Mouse (Mus musculus): ENCODE data around the gene Hcn4.

The Hcn4 gene

DNA sequence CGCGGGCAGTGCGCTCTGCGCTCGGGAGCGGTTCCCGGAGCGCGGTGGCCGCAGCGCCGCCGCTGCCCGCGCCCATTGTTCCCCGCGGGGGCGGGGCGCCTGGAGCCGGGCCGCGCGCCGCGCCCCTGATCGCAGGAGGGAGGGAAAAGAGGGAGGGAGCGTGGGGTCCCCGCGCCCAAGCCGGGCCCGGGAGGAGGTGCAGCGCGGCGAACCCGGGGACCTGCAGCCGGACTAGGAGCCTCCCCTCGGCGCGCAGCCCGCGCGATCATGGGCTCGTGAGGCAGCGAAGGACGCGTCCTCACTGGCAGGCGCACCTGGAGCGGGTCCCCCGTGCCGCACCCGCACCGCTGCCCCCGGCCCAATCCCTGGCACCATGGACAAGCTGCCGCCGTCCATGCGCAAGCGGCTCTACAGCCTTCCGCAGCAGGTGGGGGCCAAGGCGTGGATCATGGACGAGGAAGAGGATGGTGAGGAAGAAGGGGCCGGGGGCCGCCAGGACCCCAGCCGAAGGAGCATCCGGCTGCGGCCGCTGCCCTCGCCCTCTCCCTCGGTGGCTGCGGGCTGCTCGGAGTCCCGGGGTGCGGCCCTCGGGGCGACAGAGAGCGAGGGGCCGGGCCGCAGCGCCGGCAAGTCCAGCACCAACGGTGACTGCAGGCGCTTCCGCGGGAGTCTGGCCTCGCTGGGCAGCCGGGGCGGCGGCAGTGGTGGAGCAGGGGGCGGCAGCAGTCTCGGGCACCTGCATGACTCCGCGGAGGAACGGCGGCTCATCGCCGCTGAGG is at the start of gene Hcn4:
Gene Hcn4 (plus strand): TSS at position 274 of the 779 bp plus-strand sequence.
- no peak for DNase-seq (ENCODE audit: low spot score in 2 of 2)

GRCm38 (mm10) chr9:58774761-58775160 is 48.5 kb upstream of the Hcn4 start:
- no peak for DNase-seq (ENCODE audit: low spot score in 2 of 2)

GRCm38 (mm10) chr9:58775363-58775762 is 47.8 kb upstream of the Hcn4 start:
- no peak for DNase-seq (ENCODE audit: low spot score in 2 of 2)

DNA sequence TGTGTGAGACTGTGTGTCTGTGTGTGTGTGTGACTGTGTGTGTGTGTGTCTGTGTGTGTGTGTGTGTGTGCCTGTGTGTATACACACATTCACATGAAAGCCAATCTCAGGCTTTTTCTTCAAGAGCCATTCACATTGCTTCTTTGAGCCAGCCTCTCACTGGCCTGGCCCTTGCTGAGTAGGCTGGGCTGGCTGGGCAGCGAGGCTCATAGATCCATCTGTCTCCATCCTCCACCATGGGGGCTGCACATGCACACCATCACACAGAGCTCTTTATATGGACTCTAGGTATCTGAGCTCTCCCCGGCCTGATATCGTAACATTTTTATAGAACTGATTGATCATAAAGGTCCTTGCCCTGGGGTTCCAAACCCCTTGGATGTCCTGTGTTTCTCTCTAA is 33.7 kb upstream of the Hcn4 start:
- DNase-seq (ENCODE audit: low spot score in 2 of 2), result no peak

DNA sequence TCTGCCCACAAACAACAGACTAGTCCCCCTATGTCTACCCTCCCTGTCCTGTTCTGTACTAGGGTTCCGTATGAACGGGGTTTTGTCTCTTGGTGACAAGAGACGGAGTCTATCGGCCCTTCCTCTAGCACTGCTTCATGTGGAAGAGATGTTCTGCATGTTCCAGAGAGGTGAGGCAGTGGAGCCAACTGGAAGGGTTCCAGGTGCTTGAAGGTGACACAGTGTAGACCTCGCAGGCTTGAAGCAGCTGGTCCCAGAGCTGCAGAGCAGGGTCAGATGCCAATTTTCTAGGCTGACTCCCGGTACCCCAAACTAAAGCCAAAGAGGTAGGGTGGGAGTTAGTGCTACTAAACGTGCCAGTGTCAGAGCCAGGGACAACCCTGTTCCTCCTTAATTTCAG is 25.1 kb upstream of the Hcn4 start:
- no peak for DNase-seq (ENCODE audit: low spot score in 2 of 2)

DNA sequence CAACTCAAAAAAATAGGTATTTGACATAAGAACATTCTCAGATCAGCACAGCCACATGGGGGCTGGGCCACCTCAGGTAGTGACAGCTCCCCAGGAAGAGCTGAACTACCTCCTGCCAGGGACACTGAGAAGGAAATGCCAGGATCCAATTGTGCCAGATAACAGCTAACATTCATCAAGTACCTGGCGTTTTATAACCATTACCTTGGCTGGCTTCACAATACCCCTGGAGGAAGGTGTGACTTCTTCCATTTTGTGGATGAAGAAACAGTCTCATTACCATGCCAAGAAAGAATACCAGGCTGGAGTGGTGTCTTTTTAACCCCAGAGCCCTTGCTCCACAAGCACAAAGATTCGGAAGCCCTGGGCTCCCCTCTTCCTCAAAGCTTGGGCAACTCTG is 21.8 kb upstream of the Hcn4 start:
- DNase-seq (ENCODE audit: low spot score in 2 of 2), result no peak

DNA sequence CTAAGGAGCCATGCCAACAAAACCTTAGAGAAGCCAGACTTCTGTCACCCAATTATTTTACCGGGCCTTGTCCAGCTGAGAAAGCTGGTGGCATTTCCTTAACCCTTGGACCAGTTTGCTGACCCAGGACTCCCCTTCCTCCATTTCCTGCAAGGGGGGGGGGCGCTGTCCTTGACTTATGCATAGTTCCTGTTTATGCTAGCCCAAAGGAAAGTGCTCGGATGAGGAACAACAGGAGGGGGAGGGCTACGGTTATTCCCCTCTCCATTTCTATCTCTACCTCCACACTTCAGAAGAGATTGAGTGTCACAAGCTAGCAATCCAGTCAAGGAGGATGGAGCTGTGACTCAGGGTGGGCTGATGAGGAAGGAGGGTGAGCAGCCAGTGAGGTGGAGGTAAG is 20.9 kb upstream of the Hcn4 start:
- no peak for DNase-seq (ENCODE audit: low spot score in 2 of 2)

- DNase-seq (ENCODE audit: low spot score in 2 of 2), result no peak
Observed at GRCm38 (mm10) chr9:58802802-58803201, 20.4 kb upstream of the Hcn4 start.

- DNase-seq (ENCODE audit: low spot score in 2 of 2), result no peak
Observed at GRCm38 (mm10) chr9:58805601-58806318, 17.5 kb upstream of the Hcn4 start.

DNA sequence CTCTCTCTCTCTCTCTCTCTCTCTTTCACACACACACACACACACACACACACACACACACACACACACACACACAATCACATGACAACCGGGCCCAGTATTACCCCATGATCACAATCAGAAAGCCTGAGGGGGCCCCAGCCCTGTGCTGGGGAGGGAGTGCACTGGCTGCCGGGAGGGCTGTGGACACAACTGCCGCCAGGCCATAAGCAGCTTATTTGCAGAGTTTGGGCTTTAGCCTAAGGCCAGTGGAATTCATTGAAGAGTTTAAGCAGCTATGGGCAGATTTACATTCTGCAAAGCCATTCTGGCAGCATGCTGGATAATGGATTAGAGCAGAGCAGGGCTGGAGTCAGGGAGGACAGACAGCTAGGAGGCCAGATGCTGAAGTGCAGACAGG is 12.0 kb upstream of the Hcn4 start:
- DNase-seq (ENCODE audit: low spot score in 2 of 2), result no peak

DNA sequence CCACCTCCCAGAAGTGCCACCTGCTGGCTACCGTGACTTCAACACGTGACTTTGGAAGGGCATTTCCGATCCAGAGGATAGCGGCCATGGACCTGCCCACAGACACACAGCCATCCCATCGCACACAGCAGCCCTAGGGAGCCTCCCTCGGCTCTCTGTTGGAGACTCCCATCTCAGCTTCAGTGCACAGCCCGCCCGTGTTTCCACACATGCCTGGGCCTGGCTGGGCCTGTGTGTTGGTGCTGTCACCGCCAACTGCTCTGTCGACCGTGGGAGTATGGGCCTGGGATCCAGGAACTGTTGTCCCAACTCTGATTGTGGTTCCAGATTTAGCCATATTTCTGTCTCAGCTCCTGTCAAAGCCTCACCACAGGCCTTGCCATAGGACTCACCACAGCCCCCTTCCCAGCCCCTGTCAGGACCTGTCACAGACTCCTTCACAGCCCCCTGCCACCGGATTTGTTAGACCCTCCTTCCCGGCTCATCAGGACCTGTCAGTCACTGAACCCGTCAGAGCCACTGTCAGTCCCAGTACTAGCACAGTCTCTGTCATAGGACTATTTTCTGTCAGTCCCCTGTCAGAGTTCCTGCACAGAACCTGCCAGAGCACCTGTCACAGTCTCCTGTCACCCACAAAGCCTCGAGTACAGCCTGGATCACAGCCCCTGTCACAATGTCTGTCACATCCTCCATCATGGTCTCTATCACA is 7.5 kb upstream of the Hcn4 start:
- peak in 1 of 2 experiments; percentile 36 for DNase-seq (ENCODE audit: low spot score in 2 of 2)

DNA sequence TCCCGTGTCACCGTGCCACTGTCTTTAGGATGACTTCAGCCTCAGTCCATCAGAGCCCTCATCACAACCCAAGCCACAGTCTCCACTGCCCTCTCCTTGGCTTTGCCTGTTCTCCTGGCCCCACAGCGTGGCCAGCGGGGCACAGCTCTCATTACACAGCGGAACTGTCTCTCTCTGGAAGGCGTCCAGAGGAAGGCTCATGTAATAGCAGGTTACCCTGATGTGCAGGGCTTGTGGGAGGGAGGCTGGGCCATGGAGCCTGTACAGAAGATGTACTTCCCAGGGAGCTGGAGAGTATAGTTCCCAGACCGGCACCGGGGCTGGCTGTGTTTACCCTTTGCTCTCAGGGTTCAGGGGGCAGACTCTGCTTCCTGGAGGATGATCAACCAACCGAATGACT is 6.8 kb upstream of the Hcn4 start:
- no peak for DNase-seq (ENCODE audit: low spot score in 2 of 2)

- DNase-seq (ENCODE audit: low spot score in 2 of 2), result no peak
Observed at GRCm38 (mm10) chr9:58817676-58818075, 5.5 kb upstream of the Hcn4 start.

DNA sequence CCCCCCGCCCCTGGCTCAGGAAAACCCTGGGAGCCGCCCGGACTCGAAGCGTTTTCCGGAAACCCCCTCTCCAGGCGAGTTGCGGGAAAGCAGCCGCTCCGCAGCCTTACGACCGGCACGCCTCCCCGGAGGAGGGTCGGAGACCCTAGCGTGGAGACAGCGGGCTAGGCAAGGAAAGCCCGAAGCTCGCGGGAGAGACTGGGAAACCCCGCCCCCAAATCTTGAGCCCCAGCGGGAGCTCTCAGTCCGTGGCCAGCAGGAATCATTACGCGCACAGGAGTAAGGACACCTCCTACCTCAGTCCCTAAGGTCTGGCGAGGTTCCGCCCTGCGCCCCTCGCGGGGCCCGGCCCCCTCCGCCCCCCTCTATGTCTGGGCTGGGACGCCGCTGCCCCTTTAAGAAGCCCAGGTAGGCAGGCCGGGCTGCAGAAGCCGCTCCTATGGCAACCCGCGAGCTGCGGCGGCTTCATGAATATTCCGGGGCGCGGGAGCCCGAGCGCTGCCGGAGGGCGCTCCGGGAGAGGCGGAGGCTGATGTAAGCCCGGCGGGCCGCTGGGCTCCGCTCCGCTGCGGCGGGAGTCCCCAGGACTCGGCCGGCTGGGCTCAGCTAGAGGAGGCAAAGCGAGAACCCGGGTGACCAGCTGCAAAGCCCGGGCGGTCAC is 651 bp upstream of the Hcn4 start:
- peak; percentile 42 to 72 for DNase-seq (ENCODE audit: low spot score in 2 of 2)

DNA sequence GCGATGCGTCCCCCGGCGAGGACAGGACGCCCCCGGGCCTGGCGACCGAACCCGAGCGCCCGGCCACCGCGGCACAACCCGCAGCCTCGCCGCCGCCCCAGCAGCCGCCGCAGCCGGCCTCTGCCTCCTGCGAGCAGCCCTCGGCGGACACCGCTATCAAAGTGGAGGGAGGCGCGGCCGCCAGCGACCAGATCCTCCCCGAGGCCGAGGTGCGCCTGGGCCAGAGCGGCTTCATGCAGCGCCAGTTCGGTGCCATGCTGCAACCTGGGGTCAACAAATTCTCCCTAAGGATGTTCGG is 655 bp downstream of the Hcn4 start:
- no peak for DNase-seq (ENCODE audit: low spot score in 2 of 2)

DNA sequence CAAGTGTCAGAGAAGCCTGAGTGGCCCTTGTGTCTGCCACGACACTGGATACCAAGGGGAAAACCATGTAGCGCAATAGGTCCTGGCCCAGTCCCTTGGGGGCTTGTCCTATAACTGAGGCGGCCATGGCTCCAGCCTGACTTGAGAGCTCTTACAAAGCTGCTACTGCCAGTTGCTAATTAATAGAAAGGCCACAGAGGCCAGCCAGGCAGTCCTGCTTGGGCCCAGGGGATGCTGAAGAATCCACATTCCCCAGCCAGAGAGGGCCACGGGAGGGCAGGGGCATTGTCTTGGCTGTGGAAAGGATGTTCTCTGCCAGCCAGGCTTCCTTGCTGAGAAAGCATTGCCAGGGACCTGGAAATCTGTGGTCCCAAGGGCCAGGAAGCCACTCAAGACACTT is 6.4 kb downstream of the Hcn4 start:
- DNase-seq (ENCODE audit: low spot score in 2 of 2), result no peak

- DNase-seq (ENCODE audit: low spot score in 2 of 2), result no peak
Observed at GRCm38 (mm10) chr9:58832939-58833338, 9.7 kb downstream of the Hcn4 start.

GRCm38 (mm10) chr9:58837174-58837573 is 14.0 kb downstream of the Hcn4 start:
- no peak for DNase-seq (ENCODE audit: low spot score in 2 of 2)

GRCm38 (mm10) chr9:58838504-58838903 is 15.3 kb downstream of the Hcn4 start:
- no peak for DNase-seq (ENCODE audit: low spot score in 2 of 2)

GRCm38 (mm10) chr9:58841655-58842054 is 18.4 kb downstream of the Hcn4 start:
- peak in 1 of 2 experiments; percentile 28 for DNase-seq (ENCODE audit: low spot score in 2 of 2)

DNA sequence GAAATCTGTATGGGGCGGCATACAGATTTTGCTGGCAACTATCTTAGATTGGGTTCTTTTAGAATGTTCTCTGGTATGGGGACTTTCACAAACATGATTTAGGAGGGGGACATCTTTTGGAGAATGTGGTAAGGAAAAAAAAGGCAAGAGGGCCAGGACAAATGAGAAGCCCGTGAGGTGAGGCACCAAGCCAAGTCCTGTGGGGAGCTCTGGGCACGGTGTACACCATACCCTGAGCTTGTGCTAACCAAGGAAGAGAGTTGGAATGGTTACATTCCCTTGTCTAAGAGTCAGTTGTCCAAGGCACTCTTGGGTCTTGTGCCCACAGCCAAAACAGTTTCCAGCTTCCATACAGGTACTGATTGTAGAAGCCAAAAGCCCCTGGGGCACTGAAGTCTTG is 21.4 kb downstream of the Hcn4 start:
- DNase-seq (ENCODE audit: low spot score in 2 of 2), result no peak

GRCm38 (mm10) chr9:58847008-58847407 is 23.8 kb downstream of the Hcn4 start:
- DNase-seq (ENCODE audit: low spot score in 2 of 2), result no peak

Measured in frontal cortex, postnatal 10 days (tissue).